Mouse (Mus musculus): ENCODE measurements around the gene Taf4. TPM values are rescaled to one million over a fixed set of nuclear protein-coding genes. Genes with fewer than 3 reads are reported as not detected.

The Taf4 gene
- polyA plus RNA-seq, 2 experiments = 3.9 to 15.2 TPM

DNA sequence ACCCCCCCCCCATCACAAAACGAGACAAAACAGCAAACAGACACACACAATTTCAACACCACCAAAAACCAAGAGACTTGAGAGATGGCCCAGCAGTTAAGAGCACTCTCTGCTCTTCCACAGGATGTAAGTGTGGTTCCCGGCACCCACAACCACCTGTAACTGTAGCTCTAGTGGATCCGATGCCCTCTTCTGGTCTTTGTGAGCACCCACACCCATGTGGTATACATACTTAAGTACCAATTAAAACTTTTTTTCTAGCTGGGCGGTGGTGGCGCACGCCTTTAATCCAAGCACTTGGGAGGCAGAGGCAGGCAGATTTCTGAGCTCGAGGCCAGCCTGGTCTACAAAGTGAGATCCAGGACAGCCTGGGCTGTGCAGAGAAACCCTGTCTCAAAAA is 34.2 kb upstream of the Taf4 start:
- Histone ChIP-seq H3K9ac (ENCODE audit: low read depth, low read length, severe bottlenecking) (no peak overlapping the region), H3K4me3 (replicated peaks; ENCODE audit: low read length) (no peak overlapping the region), H3K27ac (replicated peaks; ENCODE audit: low read depth, low read length) (no peak overlapping the region), H3K4me1 (ENCODE audit: control insufficient read depth, insufficient read depth, low read length) (no peaks in the 10 kb centered on the region), H3K9me3 (ENCODE audit: control insufficient read depth, low read length) (no peaks in the 10 kb centered on the region), H3K4me2 (replicated peaks; ENCODE audit: low read depth, low read length, severe bottlenecking) (no peak overlapping the region), H3K36me3 (ENCODE audit: control insufficient read depth, insufficient read depth, low read length) (no peaks in the 10 kb centered on the region), H3K27me3 (ENCODE audit: control insufficient read depth, insufficient read depth, low read length) (no peaks in the 10 kb centered on the region)
- ATAC-seq (ENCODE audit: low FRiP score, low read depth) (no peak), DNase-seq (ENCODE audit: low spot score) (no peak)
- no peak for TF ChIP-seq POLR2A (IDR thresholded peaks at IDR 0.05; ENCODE audit: borderline replicate concordance, extremely low read depth, insufficient read depth, insufficient read length)
- WGBS = 98% methylated on average over 7 of the region's 7 CpGs

DNA sequence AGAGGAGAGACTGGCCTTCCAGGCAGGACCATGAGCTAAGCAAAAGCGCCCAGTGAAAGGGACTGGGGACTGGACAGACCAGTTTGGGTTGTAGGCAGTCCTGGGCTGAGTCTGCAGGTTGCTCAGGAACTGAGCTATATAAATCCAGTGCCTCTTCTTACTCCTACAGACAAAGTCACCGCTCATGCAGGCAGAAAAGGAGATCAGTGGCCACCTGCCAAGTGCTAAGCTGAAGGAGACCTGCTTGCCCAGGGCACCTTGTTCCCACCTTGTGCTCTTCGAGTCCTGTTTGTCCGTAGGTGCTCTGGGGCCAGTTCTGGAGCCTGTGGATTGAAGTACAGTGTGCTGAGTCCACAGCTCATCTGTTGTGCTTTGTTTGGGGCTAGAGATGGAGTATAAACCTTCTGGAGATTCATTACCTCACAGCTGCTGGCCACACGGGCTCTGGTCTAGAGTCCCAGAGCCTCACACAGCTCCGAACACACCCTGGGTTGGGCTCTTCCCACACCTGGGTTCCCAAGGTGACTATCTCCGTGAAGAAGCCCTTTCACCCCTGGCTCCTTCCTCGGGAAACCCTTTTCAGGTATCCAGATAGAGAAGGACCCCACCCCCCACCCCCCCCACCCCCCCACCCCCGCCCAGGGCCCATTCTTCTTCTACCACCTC is 30.0 kb upstream of the Taf4 start:
- no peaks in the 10 kb centered on the region for H3K27me3 ChIP-seq (ENCODE audit: control insufficient read depth, insufficient read depth, low read length)
- no peak overlapping the region for H3K9ac ChIP-seq (ENCODE audit: low read depth, low read length, severe bottlenecking)
- H3K4me3 ChIP-seq (replicated peaks; ENCODE audit: low read length) = no peak overlapping the region
- DNase-seq (ENCODE audit: low spot score) (no peak), ATAC-seq (ENCODE audit: low FRiP score, low read depth) (no peak)
- no peaks in the 10 kb centered on the region for H3K4me1 ChIP-seq (ENCODE audit: control insufficient read depth, insufficient read depth, low read length)
- no peak overlapping the region for H3K27ac ChIP-seq (replicated peaks; ENCODE audit: low read depth, low read length)
- H3K9me3 ChIP-seq (ENCODE audit: control insufficient read depth, low read length) = no peaks in the 10 kb centered on the region
- TF ChIP-seq POLR2A (IDR thresholded peaks at IDR 0.05; ENCODE audit: borderline replicate concordance, extremely low read depth, insufficient read depth, insufficient read length) = no peak
- 46% methylated on average over 9 of the region's 9 CpGs for WGBS
- H3K4me2 ChIP-seq (replicated peaks; ENCODE audit: low read depth, low read length, severe bottlenecking) = no peak overlapping the region
- no peaks in the 10 kb centered on the region for H3K36me3 ChIP-seq (ENCODE audit: control insufficient read depth, insufficient read depth, low read length)

- H3K27me3 ChIP-seq (ENCODE audit: control insufficient read depth, insufficient read depth, low read length) = no peaks in the 10 kb centered on the region
- WGBS = 54% methylated on average over 5 of the region's 5 CpGs
- H3K4me3 ChIP-seq (replicated peaks; ENCODE audit: low read length) = no peak overlapping the region
- no peak for DNase-seq (ENCODE audit: low spot score)
- no peak for TF ChIP-seq POLR2A (IDR thresholded peaks at IDR 0.05; ENCODE audit: borderline replicate concordance, extremely low read depth, insufficient read depth, insufficient read length)
- no peaks in the 10 kb centered on the region for H3K9me3 ChIP-seq (ENCODE audit: control insufficient read depth, low read length)
- H3K27ac ChIP-seq (replicated peaks; ENCODE audit: low read depth, low read length) = no peak overlapping the region
- H3K4me1 ChIP-seq (ENCODE audit: control insufficient read depth, insufficient read depth, low read length) = no peaks in the 10 kb centered on the region
- no peak for ATAC-seq (ENCODE audit: low FRiP score, low read depth)
- no peak overlapping the region for H3K9ac ChIP-seq (ENCODE audit: low read depth, low read length, severe bottlenecking)
- H3K4me2 ChIP-seq (replicated peaks; ENCODE audit: low read depth, low read length, severe bottlenecking) = no peak overlapping the region
- H3K36me3 ChIP-seq (ENCODE audit: control insufficient read depth, insufficient read depth, low read length) = no peaks in the 10 kb centered on the region
Measured at GRCm38 (mm10) chr2:180005656-180006351, 29.4 kb upstream of the Taf4 start.

DNA sequence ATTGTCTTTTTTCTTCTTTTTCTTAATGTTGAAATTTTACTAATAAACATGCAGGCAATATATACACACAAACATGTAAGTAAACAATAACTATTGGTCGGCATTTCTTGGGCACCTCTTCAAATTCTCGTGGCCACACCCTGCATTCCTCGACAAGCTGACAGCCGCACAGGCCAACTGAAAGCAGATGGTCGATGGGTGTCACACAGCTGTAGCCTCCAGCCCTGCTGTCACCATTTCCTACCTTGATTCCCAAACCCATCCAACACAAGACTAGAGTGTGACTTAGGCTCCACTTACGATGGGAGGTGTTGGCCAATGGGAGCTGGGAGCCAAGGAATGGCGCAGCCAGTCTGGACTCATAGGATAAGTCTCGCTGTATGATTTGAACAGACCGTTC is 25.2 kb upstream of the Taf4 start:
- WGBS = 87% methylated on average over 9 of the region's 9 CpGs
- no peak for DNase-seq (ENCODE audit: low spot score)

DNA sequence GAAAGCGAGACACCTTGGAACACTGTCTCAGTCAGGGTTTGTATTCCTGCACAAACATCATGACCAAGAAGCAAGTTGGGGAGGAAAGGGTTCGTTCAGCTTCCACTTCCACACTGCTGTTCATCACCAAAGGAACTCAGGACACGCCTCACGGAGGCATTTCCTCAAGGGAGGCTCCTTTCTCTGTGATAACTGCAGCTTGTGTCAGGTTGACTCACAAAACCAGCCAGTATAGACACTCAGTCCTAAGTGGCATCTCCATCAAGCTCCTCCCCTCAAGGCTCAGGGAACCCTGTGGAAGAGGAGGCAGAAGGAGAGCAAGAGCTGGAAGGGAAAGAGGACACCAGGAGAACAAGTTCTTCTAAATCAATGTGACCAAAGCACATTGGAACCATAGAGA is 22.0 kb upstream of the Taf4 start:
- Histone ChIP-seq H3K9me3 (ENCODE audit: control insufficient read depth, low read length) (no peaks in the 10 kb centered on the region), H3K9ac (ENCODE audit: low read depth, low read length, severe bottlenecking) (no peak overlapping the region), H3K4me2 (replicated peaks; ENCODE audit: low read depth, low read length, severe bottlenecking) (no peak overlapping the region), H3K4me3 (replicated peaks; ENCODE audit: low read length) (no peak overlapping the region), H3K27ac (replicated peaks; ENCODE audit: low read depth, low read length) (no peak overlapping the region), H3K36me3 (ENCODE audit: control insufficient read depth, insufficient read depth, low read length) (no peaks in the 10 kb centered on the region), H3K4me1 (ENCODE audit: control insufficient read depth, insufficient read depth, low read length) (no peaks in the 10 kb centered on the region), H3K27me3 (ENCODE audit: control insufficient read depth, insufficient read depth, low read length) (no peaks in the 10 kb centered on the region)
- WGBS = 74% methylated on average over 4 of the region's 4 CpGs
- ATAC-seq (ENCODE audit: low FRiP score, low read depth) (no peak), DNase-seq (ENCODE audit: low spot score) (no peak)
- TF ChIP-seq POLR2A (IDR thresholded peaks at IDR 0.05; ENCODE audit: borderline replicate concordance, extremely low read depth, insufficient read depth, insufficient read length) = no peak

More for the DNA sequence above, 25.2 kb upstream of the Taf4 start:
- TF ChIP-seq POLR2A (IDR thresholded peaks at IDR 0.05; ENCODE audit: borderline replicate concordance, extremely low read depth, insufficient read depth, insufficient read length) = no peak
- Histone ChIP-seq H3K4me2 (replicated peaks; ENCODE audit: low read depth, low read length, severe bottlenecking) (no peak overlapping the region), H3K4me1 (ENCODE audit: control insufficient read depth, insufficient read depth, low read length) (no peaks in the 10 kb centered on the region), H3K27ac (replicated peaks; ENCODE audit: low read depth, low read length) (no peak overlapping the region), H3K4me3 (replicated peaks; ENCODE audit: low read length) (no peak overlapping the region), H3K27me3 (ENCODE audit: control insufficient read depth, insufficient read depth, low read length) (no peaks in the 10 kb centered on the region), H3K9me3 (ENCODE audit: control insufficient read depth, low read length) (no peaks in the 10 kb centered on the region), H3K9ac (ENCODE audit: low read depth, low read length, severe bottlenecking) (no peak overlapping the region), H3K36me3 (ENCODE audit: control insufficient read depth, insufficient read depth, low read length) (no peaks in the 10 kb centered on the region)
- ATAC-seq (ENCODE audit: low FRiP score, low read depth) = no peak
